Mouse (Mus musculus): Measurements from ENCODE around the gene Vsir.

Vsir gene

GRCm38 (mm10) chr10:60353241-60354002 is 6.8 kb downstream of the Vsir start:
- DNase-seq (ENCODE audit: low spot score), result no peak

- no peak for DNase-seq (ENCODE audit: low spot score)
Measured at GRCm38 (mm10) chr10:60354003-60354325, 7.3 kb downstream of the Vsir start.

GRCm38 (mm10) chr10:60354881-60355677 is 8.4 kb downstream of the Vsir start:
- DNase-seq (ENCODE audit: low spot score), result no peak

GRCm38 (mm10) chr10:60357441-60357840 is 10.8 kb downstream of the Vsir start:
- no peak for DNase-seq (ENCODE audit: low spot score)

GRCm38 (mm10) chr10:60357901-60358300 is 11.2 kb downstream of the Vsir start:
- DNase-seq (ENCODE audit: low spot score), result no peak

GRCm38 (mm10) chr10:60358776-60359175 is 12.1 kb downstream of the Vsir start:
- DNase-seq (ENCODE audit: low spot score), result no peak

- no peak for DNase-seq (ENCODE audit: low spot score)
Measured at GRCm38 (mm10) chr10:60361615-60362309, 15.1 kb downstream of the Vsir start.

GRCm38 (mm10) chr10:60362310-60362628 is 15.6 kb downstream of the Vsir start:
- no peak for DNase-seq (ENCODE audit: low spot score)

GRCm38 (mm10) chr10:60363426-60363825 is 16.8 kb downstream of the Vsir start:
- DNase-seq (ENCODE audit: low spot score), result no peak

GRCm38 (mm10) chr10:60367145-60367544 is 20.5 kb downstream of the Vsir start:
- no peak for DNase-seq (ENCODE audit: low spot score)

- DNase-seq (ENCODE audit: low spot score), result no peak
Measured at GRCm38 (mm10) chr10:60367904-60368303, 21.3 kb downstream of the Vsir start.

GRCm38 (mm10) chr10:60369405-60369804 is 22.8 kb downstream of the Vsir start:
- DNase-seq (ENCODE audit: low spot score), result no peak

GRCm38 (mm10) chr10:60370098-60370497 is 23.4 kb downstream of the Vsir start:
- DNase-seq (ENCODE audit: low spot score), result no peak

- no peak for DNase-seq (ENCODE audit: low spot score)
Measured at GRCm38 (mm10) chr10:60370601-60371061, 24.0 kb downstream of the Vsir start.

GRCm38 (mm10) chr10:60371596-60372386 is 25.1 kb downstream of the Vsir start:
- DNase-seq (ENCODE audit: low spot score), result no peak

- no peak for DNase-seq (ENCODE audit: low spot score)
Measured at GRCm38 (mm10) chr10:60373543-60373936, 26.9 kb downstream of the Vsir start.

- no peak for DNase-seq (ENCODE audit: low spot score)
Measured at GRCm38 (mm10) chr10:60373937-60374578, 27.4 kb downstream of the Vsir start.

- DNase-seq (ENCODE audit: low spot score), result no peak
Measured at GRCm38 (mm10) chr10:60376704-60377103, 30.1 kb downstream of the Vsir start.

- DNase-seq (ENCODE audit: low spot score), result no peak
Measured at GRCm38 (mm10) chr10:60379419-60379957, 32.8 kb downstream of the Vsir start.

- no peak for DNase-seq (ENCODE audit: low spot score)
Measured at GRCm38 (mm10) chr10:60380229-60380628, 33.6 kb downstream of the Vsir start.

All from c-Kit-positive CD71-positive TER-119-positive erythroid progenitor cells, embryonic 14.5 days (primary cell).